Mouse (Mus musculus) bone marrow macrophage, adult 2 months (primary cell): Measurements from ENCODE around the gene Dlx3. TPM values are rescaled to one million over a fixed set of nuclear protein-coding genes. Genes with fewer than 3 reads are reported as not detected.

Source experiments
- H3K27ac ChIP-seq: 2 replicates; pipeline ENCODE4 v1.5.1; 2012; ENCODE audit warnings: low read depth, low read length; ENCODE audit not compliant: insufficient read depth
- H3K4me1 ChIP-seq: 2 replicates; pipeline ENCODE4 v1.6.1; 2012; ENCODE audit warnings: low read length; ENCODE audit not compliant: control insufficient read depth, insufficient read depth
- H3K4me3 ChIP-seq: 2 replicates; pipeline ENCODE4 v1.5.1; 2012; ENCODE audit warnings: mild to moderate bottlenecking, low read length, moderate library complexity; ENCODE audit not compliant: insufficient read depth
- CTCF ChIP-seq: IDR thresholded peaks from 2 replicates; pipeline ENCODE4 v1.5.1; 2012; ENCODE audit warnings: low read depth, mild to moderate bottlenecking, low read length, moderate library complexity
- POLR2A ChIP-seq: IDR thresholded peaks from 2 replicates; pipeline ENCODE4 v1.6.1; 2012; ENCODE audit warnings: mild to moderate bottlenecking, low read depth, low read length, borderline replicate concordance
- polyA plus RNA-seq: library from polyadenylated mRNA; stranded (reverse); fragments of >200 nt; gene quantifications from 2 replicates; pipeline ENCODE4 v1.2.4, GENCODE M21; 2012; ENCODE audit not compliant: missing spikeins, insufficient read depth, insufficient read length

The Dlx3 gene
- polyA plus RNA-seq, 1 experiment: not detected

GRCm38 (mm10) chr11:95142258-95142657, 22.3 kb downstream of the Dlx3 start:
- TF ChIP-seq POLR2A: no peak
- TF ChIP-seq CTCF: no peak
- Histone ChIP-seq H3K4me1 (0 out of 2 replicates have a peak, but pooled peaks cover 2% of the 10 kb centered on the region), H3K4me3 (no peak overlapping the region), H3K27ac (no peak overlapping the region)

GRCm38 (mm10) chr11:95142980-95143575, 23.2 kb downstream of the Dlx3 start:
- Histone ChIP-seq H3K4me3 (no peak overlapping the region), H3K4me1 (0 out of 2 replicates have a peak, but pooled peaks cover 2% of the 10 kb centered on the region), H3K27ac (no peak overlapping the region)
- TF ChIP-seq POLR2A (no peak), CTCF (no peak)

- TF ChIP-seq POLR2A (no peak), CTCF (no peak)
- Histone ChIP-seq H3K4me1 (0 out of 2 replicates have a peak, but pooled peaks cover 2% of the 10 kb centered on the region), H3K27ac (no peak overlapping the region)
These were observed 23.7 kb downstream of the Dlx3 start for GRCm38 (mm10) chr11:95143663-95144062.

GRCm38 (mm10) chr11:95144091-95144945, 24.4 kb downstream of the Dlx3 start:
- 0 out of 2 replicates have a peak, but pooled peaks cover 2% of the 10 kb centered on the region for H3K4me1 ChIP-seq
- H3K4me3 ChIP-seq: peak overlapping the region; percentile 58; the same call in 1 of the 2 replicates
- no peak overlapping the region for H3K27ac ChIP-seq
- TF ChIP-seq CTCF (no peak), POLR2A (no peak)

More at GRCm38 (mm10) chr11:95143663-95144062, 23.7 kb downstream of the Dlx3 start:
- no peak overlapping the region for H3K4me3 ChIP-seq

- peak overlapping the region; percentile 58 for H3K4me3 ChIP-seq
- H3K4me1 ChIP-seq: 0 out of 2 replicates have a peak, but pooled peaks cover 2% of the 10 kb centered on the region
- H3K27ac ChIP-seq: no peak overlapping the region
- TF ChIP-seq CTCF (no peak), POLR2A (no peak)
These were observed 25.1 kb downstream of the Dlx3 start for GRCm38 (mm10) chr11:95144946-95145483.

- Histone ChIP-seq H3K4me1 (0 out of 2 replicates have a peak, but pooled peaks cover 2% of the 10 kb centered on the region), H3K27ac (no peak within 1 kb of the TSS), H3K4me3 (peak within 1 kb of the TSS; percentile 58)
- TF ChIP-seq POLR2A: no peak
- no peak for TF ChIP-seq CTCF
These were observed 26.0 kb downstream of the Dlx3 start, which contains the start of gene Dlx4 for GRCm38 (mm10) chr11:95145851-95146403. Gene Dlx4 (minus strand): TSS chr11:95146263.

- no peak overlapping the region for H3K4me3 ChIP-seq
- H3K27ac ChIP-seq: no peak overlapping the region
- TF ChIP-seq POLR2A (no peak), CTCF (no peak)
- H3K4me1 ChIP-seq: 0 out of 2 replicates have a peak, but pooled peaks cover 2% of the 10 kb centered on the region
These were observed 28.8 kb downstream of the Dlx3 start for GRCm38 (mm10) chr11:95148754-95149153.

- 0 out of 2 replicates have a peak, but pooled peaks cover 2% of the 10 kb centered on the region for H3K4me1 ChIP-seq
- no peak overlapping the region for H3K4me3 ChIP-seq
- no peak for TF ChIP-seq POLR2A
- no peak overlapping the region for H3K27ac ChIP-seq
These were observed 29.7 kb downstream of the Dlx3 start for GRCm38 (mm10) chr11:95149462-95150268.
